Mouse (Mus musculus) 3T3-L1 (cell line): Measurements from ENCODE around the gene Adarb1.

Source experiments
- DNase-seq: peaks from one replicate; pipeline ENCODE4 v3.0.0-alpha.2; 2015; ENCODE audit warnings: low read depth, low spot score

The Adarb1 gene

GRCm38 (mm10) chr10:77383045-77383444 is 35.0 kb downstream of the Adarb1 start:
- DNase-seq: no peak

- DNase-seq: no peak
These were observed 36.9 kb downstream of the Adarb1 start for GRCm38 (mm10) chr10:77381191-77381590.

GRCm38 (mm10) chr10:77380716-77381115 is 37.4 kb downstream of the Adarb1 start:
- DNase-seq: peak; percentile 46

GRCm38 (mm10) chr10:77379199-77379598 is 38.9 kb downstream of the Adarb1 start:
- peak; percentile 63 for DNase-seq

- DNase-seq: no peak
These were observed 42.0 kb downstream of the Adarb1 start for GRCm38 (mm10) chr10:77376056-77376455.

GRCm38 (mm10) chr10:77374948-77375347 is 43.1 kb downstream of the Adarb1 start:
- peak; percentile 42 for DNase-seq

- no peak for DNase-seq
These were observed 43.7 kb downstream of the Adarb1 start for GRCm38 (mm10) chr10:77374407-77374806.

GRCm38 (mm10) chr10:77370129-77370528 is 47.9 kb downstream of the Adarb1 start:
- DNase-seq: no peak

- no peak for DNase-seq
These were observed 50.1 kb downstream of the Adarb1 start for GRCm38 (mm10) chr10:77367973-77368372.

- no peak for DNase-seq
These were observed 51.1 kb downstream of the Adarb1 start for GRCm38 (mm10) chr10:77366959-77367358.

GRCm38 (mm10) chr10:77365212-77365611 is 52.9 kb downstream of the Adarb1 start:
- no peak for DNase-seq

- peak; percentile 57 for DNase-seq
These were observed 57.6 kb downstream of the Adarb1 start for GRCm38 (mm10) chr10:77360486-77360885.

GRCm38 (mm10) chr10:77357957-77358356 is 60.1 kb downstream of the Adarb1 start:
- DNase-seq: peak; percentile 55

- peak; percentile 82 for DNase-seq
These were observed 64.9 kb downstream of the Adarb1 start for GRCm38 (mm10) chr10:77353031-77353745.

GRCm38 (mm10) chr10:77342842-77343241 is 75.2 kb downstream of the Adarb1 start:
- DNase-seq: peak; percentile 40

GRCm38 (mm10) chr10:77341711-77342110 is 76.4 kb downstream of the Adarb1 start:
- DNase-seq: no peak

- no peak for DNase-seq
These were observed 77.0 kb downstream of the Adarb1 start for GRCm38 (mm10) chr10:77341059-77341458.

- no peak for DNase-seq
These were observed 78.2 kb downstream of the Adarb1 start for GRCm38 (mm10) chr10:77339871-77340341.

GRCm38 (mm10) chr10:77333518-77333917 is 84.6 kb downstream of the Adarb1 start:
- DNase-seq: no peak

- no peak for DNase-seq
These were observed 88.5 kb downstream of the Adarb1 start for GRCm38 (mm10) chr10:77329446-77330094.

GRCm38 (mm10) chr10:77324716-77325115 is 93.4 kb downstream of the Adarb1 start:
- DNase-seq: no peak

GRCm38 (mm10) chr10:77321611-77322010 is 96.5 kb downstream of the Adarb1 start:
- DNase-seq: no peak

- no peak for DNase-seq
These were observed 97.1 kb downstream of the Adarb1 start for GRCm38 (mm10) chr10:77321001-77321400.
